Mouse (Mus musculus) ES-Bruce4 (cell line): ENCODE data around the gene Specc1. TPM values are rescaled to one million over a fixed set of nuclear protein-coding genes. Genes with fewer than 3 reads are reported as not detected.

Experiments
- H3K27ac ChIP-seq: 2 replicates; pipeline ENCODE4 v1.5.1; 2012; ENCODE audit warnings: low read length, inconsistent platforms; ENCODE audit not compliant: insufficient read depth
- H3K27me3 ChIP-seq: 2 replicates; pipeline ENCODE4 v1.6.1; 2012; ENCODE audit warnings: mild to moderate bottlenecking, low read length, inconsistent platforms; ENCODE audit not compliant: control insufficient read depth, poor library complexity, insufficient read depth, severe bottlenecking
- H3K36me3 ChIP-seq: 2 replicates; pipeline ENCODE4 v1.6.1; 2012; ENCODE audit warnings: inconsistent platforms, mild to moderate bottlenecking, low read length, moderate library complexity; ENCODE audit not compliant: control insufficient read depth, poor library complexity, insufficient read depth, severe bottlenecking
- H3K4me1 ChIP-seq: one replicate; pipeline ENCODE4 v1.8.1; 2011; ENCODE audit warnings: low read length; ENCODE audit not compliant: control insufficient read depth, insufficient read depth
- H3K4me3 ChIP-seq: 2 replicates; pipeline ENCODE4 v1.5.1; 2011; ENCODE audit warnings: low read depth, mild to moderate bottlenecking, low read length
- H3K9ac ChIP-seq: 2 replicates; pipeline ENCODE4 v1.6.1; 2012; ENCODE audit warnings: low read depth, mild to moderate bottlenecking, inconsistent platforms; ENCODE audit not compliant: poor library complexity, severe bottlenecking
- H3K9me3 ChIP-seq: replicated peaks from 2 replicates; pipeline ENCODE4 v1.6.1; 2012; ENCODE audit warnings: mild to moderate bottlenecking, low read length, inconsistent platforms; ENCODE audit not compliant: control insufficient read depth, poor library complexity, insufficient read depth, severe bottlenecking
- CTCF ChIP-seq: IDR thresholded peaks from one replicate; pipeline ENCODE4 v1.8.1; 2011; ENCODE audit warnings: low read depth, low read length
- EP300 ChIP-seq: IDR thresholded peaks from 2 replicates; pipeline ENCODE4 v1.6.1; 2011; ENCODE audit warnings: low read depth, low read length; ENCODE audit not compliant: insufficient read depth
- POLR2A ChIP-seq: IDR thresholded peaks from one replicate; pipeline ENCODE4 v1.8.1; 2011; ENCODE audit warnings: low read length; ENCODE audit not compliant: insufficient read depth
- polyA plus RNA-seq: library from polyadenylated mRNA; stranded (reverse); fragments of >200 nt; gene quantifications from 2 replicates; pipeline ENCODE4 v1.2.4, GENCODE M21; 2011; ENCODE audit warnings: low read depth; ENCODE audit not compliant: missing spikeins, insufficient read depth, insufficient read length

Gene Specc1
- polyA plus RNA-seq, 1 experiment: 32.1 TPM

DNA sequence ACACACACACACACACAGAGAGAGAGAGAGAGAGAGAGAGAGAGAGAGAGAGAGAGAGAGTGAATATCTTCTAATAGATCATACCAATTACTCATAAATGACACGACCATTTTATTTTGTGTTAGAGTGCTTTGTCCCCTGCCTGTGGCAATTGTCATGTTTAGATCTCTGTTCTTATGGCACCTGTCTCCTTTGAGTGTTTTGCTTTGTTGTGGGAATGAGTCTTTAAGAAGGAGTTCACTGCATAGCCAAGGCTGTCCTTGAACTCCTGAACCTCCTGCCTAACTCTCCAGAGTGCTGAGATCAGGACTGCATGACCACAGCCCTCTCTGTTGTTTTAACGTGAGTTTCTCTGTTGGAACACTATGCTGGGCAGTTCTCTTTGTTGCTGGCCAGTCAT is 258.5 kb downstream of the Specc1 start:
- Histone ChIP-seq H3K36me3 (no peaks in the 10 kb centered on the region), H3K9me3 (no peaks in the 10 kb centered on the region), H3K4me3 (no peak overlapping the region), H3K9ac (no peak overlapping the region), H3K4me1 (no peaks in the 10 kb centered on the region), H3K27ac (0 out of 2 replicates have a peak overlapping the region, but pooled peaks have one; percentile 17), H3K27me3 (no peaks in the 10 kb centered on the region)
- TF ChIP-seq EP300 (peak; percentile 68; the same call in 1 of the 2 replicates), POLR2A (no peak)

DNA sequence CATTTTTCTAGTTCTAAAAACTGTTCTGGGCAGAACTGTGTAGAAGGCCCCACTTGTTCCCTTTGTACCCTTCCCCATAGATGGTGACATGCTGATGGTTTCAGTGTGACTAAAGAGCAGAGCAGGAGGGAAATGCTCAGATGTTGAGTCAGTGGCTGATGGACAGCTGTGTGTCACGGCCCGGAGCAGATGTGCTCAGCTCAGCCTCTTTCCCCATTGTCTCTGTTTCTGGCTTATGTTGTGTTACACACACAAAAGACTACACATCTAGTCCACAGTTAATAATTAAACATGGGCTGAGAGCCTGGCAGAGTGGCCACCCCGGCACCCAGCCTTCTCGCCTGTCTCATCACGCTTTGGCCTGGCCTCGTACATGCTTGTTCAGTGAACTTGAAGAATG is 261.2 kb downstream of the Specc1 start:
- no peaks in the 10 kb centered on the region for H3K36me3 ChIP-seq
- TF ChIP-seq CTCF (no peak), EP300 (no peak), POLR2A (no peak)
- no peaks in the 10 kb centered on the region for H3K27me3 ChIP-seq
- H3K4me3 ChIP-seq: no peak overlapping the region
- no peaks in the 10 kb centered on the region for H3K4me1 ChIP-seq
- H3K9ac ChIP-seq: no peak overlapping the region
- no peak overlapping the region for H3K27ac ChIP-seq
- H3K9me3 ChIP-seq: no peaks in the 10 kb centered on the region

- no peaks in the 10 kb centered on the region for H3K36me3 ChIP-seq
- no peak for TF ChIP-seq EP300
- no peak for TF ChIP-seq POLR2A
- TF ChIP-seq CTCF: no peak
- H3K4me1 ChIP-seq: no peaks in the 10 kb centered on the region
- H3K27ac ChIP-seq: no peak overlapping the region
- no peak overlapping the region for H3K4me3 ChIP-seq
- H3K9ac ChIP-seq: no peak overlapping the region
- no peaks in the 10 kb centered on the region for H3K27me3 ChIP-seq
- no peaks in the 10 kb centered on the region for H3K9me3 ChIP-seq
Observed at GRCm38 (mm10) chr11:62220756-62221510, 264.4 kb downstream of the Specc1 start.

DNA sequence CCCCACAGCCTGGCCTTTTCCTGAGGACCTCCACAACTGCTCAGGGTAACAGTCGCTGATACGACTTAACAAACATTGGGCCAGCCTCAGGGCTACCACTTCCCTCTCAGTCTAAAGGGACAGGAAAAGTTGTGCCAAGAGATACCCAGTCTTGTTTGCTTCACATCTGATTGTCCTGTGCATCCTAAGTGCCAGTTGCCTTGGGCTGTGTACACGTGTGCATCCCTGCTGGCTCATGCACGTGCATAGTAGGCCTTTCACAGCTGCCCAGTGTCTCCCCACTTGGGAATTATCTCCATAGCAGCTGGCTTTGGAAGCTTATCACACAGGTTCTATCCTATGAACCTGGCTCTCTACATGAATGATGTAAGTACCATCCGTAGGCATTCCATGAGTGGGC is 266.9 kb downstream of the Specc1 start:
- TF ChIP-seq POLR2A (no peak), CTCF (no peak), EP300 (no peak)
- Histone ChIP-seq H3K9ac (no peak overlapping the region), H3K36me3 (no peaks in the 10 kb centered on the region), H3K27ac (no peak overlapping the region), H3K27me3 (no peaks in the 10 kb centered on the region), H3K4me3 (no peak overlapping the region), H3K9me3 (no peaks in the 10 kb centered on the region), H3K4me1 (no peaks in the 10 kb centered on the region)

DNA sequence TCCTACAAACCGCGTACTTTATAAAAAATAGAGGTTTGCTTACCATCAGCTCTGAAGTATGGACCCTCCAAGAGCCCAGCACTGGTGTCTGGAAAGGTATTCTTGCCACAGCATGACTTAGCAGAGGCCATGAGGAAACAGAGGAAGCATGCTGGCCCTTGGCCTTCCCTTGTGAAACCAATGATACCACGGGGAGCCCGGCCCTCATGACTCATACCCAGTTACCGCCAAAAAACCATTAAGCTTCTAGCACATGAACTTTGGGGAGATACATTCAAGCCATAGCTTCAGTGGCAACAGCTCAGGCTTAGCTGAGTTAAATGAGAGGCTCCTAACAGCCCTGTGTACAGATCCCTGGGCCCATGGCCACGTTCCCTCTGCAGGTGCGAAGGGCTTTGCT is 267.4 kb downstream of the Specc1 start:
- Histone ChIP-seq H3K9me3 (no peaks in the 10 kb centered on the region), H3K27ac (no peak overlapping the region), H3K4me3 (no peak overlapping the region), H3K36me3 (no peaks in the 10 kb centered on the region), H3K27me3 (no peaks in the 10 kb centered on the region), H3K9ac (no peak overlapping the region), H3K4me1 (no peaks in the 10 kb centered on the region)
- TF ChIP-seq POLR2A (no peak), EP300 (no peak), CTCF (no peak)

DNA sequence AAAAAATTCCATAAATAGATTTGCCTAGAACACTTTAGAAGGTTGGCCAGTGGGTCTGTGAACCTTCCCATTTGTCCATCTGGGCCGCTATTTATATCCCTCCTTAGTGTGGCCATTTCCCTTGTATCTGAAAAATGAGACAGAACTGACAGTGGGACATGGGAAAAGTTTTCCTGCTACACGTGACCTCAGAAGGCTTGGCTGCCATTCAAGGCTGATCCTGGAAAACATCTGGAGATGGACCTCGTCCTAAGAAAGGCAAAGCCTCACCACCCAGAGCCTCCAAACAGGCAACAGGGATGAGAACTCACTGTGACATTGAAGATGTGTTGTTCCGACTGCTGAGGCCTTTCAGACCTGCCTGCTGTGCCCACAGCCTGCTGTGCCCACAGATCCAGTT is 268.2 kb downstream of the Specc1 start:
- H3K27ac ChIP-seq: no peak overlapping the region
- H3K36me3 ChIP-seq: no peaks in the 10 kb centered on the region
- TF ChIP-seq CTCF (no peak), POLR2A (no peak), EP300 (no peak)
- no peaks in the 10 kb centered on the region for H3K27me3 ChIP-seq
- H3K9me3 ChIP-seq: no peaks in the 10 kb centered on the region
- H3K4me3 ChIP-seq: no peak overlapping the region
- no peak overlapping the region for H3K9ac ChIP-seq
- H3K4me1 ChIP-seq: no peaks in the 10 kb centered on the region
